Mouse (Mus musculus): ENCODE measurements around the gene Foxi3. TPM values are rescaled to one million over a fixed set of nuclear protein-coding genes. Genes with fewer than 3 reads are reported as not detected.

Foxi3 gene
- polyA plus RNA-seq (2015; fragmentation: Nextera tagmentation; extraction: Ambion mirVana), result not detected in 2 replicates

- no peak within 1 kb of the TSS for H3K27ac ChIP-seq
- ATAC-seq (replicated peaks; ENCODE audit: low FRiP score), result peak; percentile 89
- peaks cover 92% of the 10 kb centered on the region for H3K27me3 ChIP-seq
- H3K9ac ChIP-seq, result peak within 1 kb of the TSS; percentile 29; the same call in 1 of the 2 replicates
- no peaks in the 10 kb centered on the region for H3K36me3 ChIP-seq
- peak within 1 kb of the TSS; percentile 52 for H3K4me3 ChIP-seq (replicated peaks)
- H3K4me2 ChIP-seq, result peak within 1 kb of the TSS; percentile 94
- H3K9me3 ChIP-seq (replicated peaks), result no peaks in the 10 kb centered on the region
- under 1% methylated on average over 60 of the region's 67 CpGs for WGBS
- H3K4me1 ChIP-seq, result peaks cover 15% of the 10 kb centered on the region
Measured at GRCm38 (mm10) chr6:70956285-70956912, at the start of gene Foxi3. Gene Foxi3 (plus strand): TSS chr6:70956531.

GRCm38 (mm10) chr6:70909572-70909971 lies 46.8 kb upstream of the Foxi3 start:
- Histone ChIP-seq H3K4me1 (peaks cover 11% of the 10 kb centered on the region; the same call in 1 of the 2 replicates), H3K27me3 (peaks cover 20% of the 10 kb centered on the region; the same call in 1 of the 2 replicates), H3K36me3 (peaks cover 12% of the 10 kb centered on the region), H3K4me2 (no peak overlapping the region), H3K9me3 (replicated peaks) (no peaks in the 10 kb centered on the region), H3K9ac (no peak overlapping the region), H3K4me3 (replicated peaks) (no peak overlapping the region), H3K27ac (no peak overlapping the region)
- WGBS, result 91% methylated on average over 7 of the region's 7 CpGs
- ATAC-seq (replicated peaks; ENCODE audit: low FRiP score), result no peak

- Histone ChIP-seq H3K4me2 (no peak overlapping the region), H3K4me1 (peaks cover 11% of the 10 kb centered on the region; the same call in 1 of the 2 replicates), H3K36me3 (peaks cover 9% of the 10 kb centered on the region), H3K9ac (no peak overlapping the region), H3K27ac (no peak overlapping the region), H3K4me3 (replicated peaks) (no peak overlapping the region), H3K27me3 (peaks cover 20% of the 10 kb centered on the region; the same call in 1 of the 2 replicates), H3K9me3 (replicated peaks) (no peaks in the 10 kb centered on the region)
- 69% methylated on average over 4 of the region's 4 CpGs for WGBS
- no peak for ATAC-seq (replicated peaks; ENCODE audit: low FRiP score)
Measured at GRCm38 (mm10) chr6:70910285-70910684, 46.0 kb upstream of the Foxi3 start.

- Histone ChIP-seq H3K9me3 (replicated peaks) (no peaks in the 10 kb centered on the region), H3K36me3 (no peaks in the 10 kb centered on the region), H3K4me3 (replicated peaks) (peak overlapping the region; percentile 22), H3K4me2 (peak overlapping the region; percentile 53), H3K4me1 (peaks cover 11% of the 10 kb centered on the region; the same call in 1 of the 2 replicates), H3K27ac (no peak overlapping the region), H3K27me3 (peaks cover 20% of the 10 kb centered on the region; the same call in 1 of the 2 replicates), H3K9ac (no peak overlapping the region)
- ATAC-seq (replicated peaks; ENCODE audit: low FRiP score), result peak; percentile 56; the same call in 1 of the 2 replicates
- 11% methylated on average over 20 of the region's 20 CpGs for WGBS
Measured at GRCm38 (mm10) chr6:70911668-70912395, 44.5 kb upstream of the Foxi3 start.

GRCm38 (mm10) chr6:70912396-70912765 lies 44.0 kb upstream of the Foxi3 start:
- Histone ChIP-seq H3K9ac (no peak overlapping the region), H3K4me1 (peaks cover 11% of the 10 kb centered on the region; the same call in 1 of the 2 replicates), H3K4me2 (peak overlapping the region; percentile 53), H3K4me3 (replicated peaks) (no peak overlapping the region), H3K9me3 (replicated peaks) (no peaks in the 10 kb centered on the region), H3K27me3 (peaks cover 20% of the 10 kb centered on the region; the same call in 1 of the 2 replicates), H3K36me3 (no peaks in the 10 kb centered on the region), H3K27ac (no peak overlapping the region)
- ATAC-seq (replicated peaks; ENCODE audit: low FRiP score), result no peak
- WGBS, result 73% methylated on average over 7 of the region's 7 CpGs

GRCm38 (mm10) chr6:70918827-70919226 lies 37.5 kb upstream of the Foxi3 start, which contains the start of gene Tex37:
Gene Tex37 (minus strand): TSS chr6:70918927.
- Histone ChIP-seq H3K36me3 (no peaks in the 10 kb centered on the region), H3K9me3 (replicated peaks) (no peaks in the 10 kb centered on the region), H3K4me1 (peaks cover 6% of the 10 kb centered on the region), H3K27me3 (peaks cover 16% of the 10 kb centered on the region), H3K27ac (no peak within 1 kb of the TSS), H3K9ac (no peak within 1 kb of the TSS), H3K4me3 (replicated peaks) (no peak within 1 kb of the TSS), H3K4me2 (no peak within 1 kb of the TSS)
- no peak for ATAC-seq (replicated peaks; ENCODE audit: low FRiP score)
- 80% methylated on average over 3 of the region's 3 CpGs for WGBS

- Histone ChIP-seq H3K9ac (0 out of 2 replicates have a peak overlapping the region, but pooled peaks have one; percentile 17), H3K9me3 (replicated peaks) (no peaks in the 10 kb centered on the region), H3K27me3 (peaks cover 16% of the 10 kb centered on the region), H3K4me3 (replicated peaks) (peak overlapping the region; percentile 25), H3K4me1 (peaks cover 6% of the 10 kb centered on the region), H3K27ac (no peak overlapping the region), H3K4me2 (peak overlapping the region; percentile 56), H3K36me3 (no peaks in the 10 kb centered on the region)
- WGBS, result 3% methylated on average over 22 of the region's 22 CpGs
- ATAC-seq (replicated peaks; ENCODE audit: low FRiP score), result 0 out of 2 replicates have a peak, but pooled peaks have one; percentile 54
Measured at GRCm38 (mm10) chr6:70921274-70922074, 34.9 kb upstream of the Foxi3 start.

GRCm38 (mm10) chr6:70931801-70932200 lies 24.5 kb upstream of the Foxi3 start:
- Histone ChIP-seq H3K9me3 (replicated peaks) (no peaks in the 10 kb centered on the region), H3K4me3 (replicated peaks) (no peak overlapping the region), H3K36me3 (no peaks in the 10 kb centered on the region), H3K4me2 (no peak overlapping the region), H3K4me1 (no peaks in the 10 kb centered on the region), H3K27me3 (no peaks in the 10 kb centered on the region; the same call in 1 of the 2 replicates), H3K27ac (no peak overlapping the region), H3K9ac (no peak overlapping the region)
- WGBS, result 88% methylated on average over 2 of the region's 2 CpGs
- ATAC-seq (replicated peaks; ENCODE audit: low FRiP score), result no peak

- H3K9ac ChIP-seq, result no peak overlapping the region
- 79% methylated on average over 7 of the region's 7 CpGs for WGBS
- no peak for ATAC-seq (replicated peaks; ENCODE audit: low FRiP score)
- H3K36me3 ChIP-seq, result no peaks in the 10 kb centered on the region
- peaks cover 15% of the 10 kb centered on the region for H3K4me1 ChIP-seq
- peaks cover 79% of the 10 kb centered on the region for H3K27me3 ChIP-seq
- H3K27ac ChIP-seq, result no peak overlapping the region
- no peaks in the 10 kb centered on the region for H3K9me3 ChIP-seq (replicated peaks)
- H3K4me3 ChIP-seq (replicated peaks), result no peak overlapping the region
- H3K4me2 ChIP-seq, result no peak overlapping the region
Measured at GRCm38 (mm10) chr6:70953274-70953673, 3.1 kb upstream of the Foxi3 start.

GRCm38 (mm10) chr6:70954040-70954439 lies 2.3 kb upstream of the Foxi3 start:
- Histone ChIP-seq H3K9me3 (replicated peaks) (no peaks in the 10 kb centered on the region), H3K4me3 (replicated peaks) (no peak overlapping the region), H3K4me2 (no peak overlapping the region), H3K9ac (no peak overlapping the region), H3K27me3 (peaks cover 83% of the 10 kb centered on the region), H3K27ac (no peak overlapping the region), H3K4me1 (peaks cover 15% of the 10 kb centered on the region), H3K36me3 (no peaks in the 10 kb centered on the region)
- ATAC-seq (replicated peaks; ENCODE audit: low FRiP score), result no peak
- 10% methylated on average over 6 of the region's 6 CpGs for WGBS

GRCm38 (mm10) chr6:70955291-70955800 lies 985 bp upstream of the Foxi3 start:
- ATAC-seq (replicated peaks; ENCODE audit: low FRiP score), result no peak
- no peak overlapping the region for H3K27ac ChIP-seq
- no peak overlapping the region for H3K4me3 ChIP-seq (replicated peaks)
- no peaks in the 10 kb centered on the region for H3K36me3 ChIP-seq
- H3K4me1 ChIP-seq, result peaks cover 15% of the 10 kb centered on the region
- 4% methylated on average over 14 of the region's 14 CpGs for WGBS
- H3K9me3 ChIP-seq (replicated peaks), result no peaks in the 10 kb centered on the region
- peaks cover 91% of the 10 kb centered on the region for H3K27me3 ChIP-seq
- no peak overlapping the region for H3K9ac ChIP-seq
- no peak overlapping the region for H3K4me2 ChIP-seq

Data from kidney, embryonic 15.5 days (tissue).